Mouse (Mus musculus) neutrophil, adult 83 days (primary cell): ENCODE data around the gene Ankrd36. TPM values are rescaled to one million over a fixed set of nuclear protein-coding genes. Genes with fewer than 3 reads are reported as not detected.

Experiments used
- total RNA-seq, 2 experiments: library from RNA; stranded (reverse); gene quantifications; one replicate each; pipeline ENCODE4 v1.2.4; 2023

Gene Ankrd36
- not detected for total RNA-seq

DNA sequence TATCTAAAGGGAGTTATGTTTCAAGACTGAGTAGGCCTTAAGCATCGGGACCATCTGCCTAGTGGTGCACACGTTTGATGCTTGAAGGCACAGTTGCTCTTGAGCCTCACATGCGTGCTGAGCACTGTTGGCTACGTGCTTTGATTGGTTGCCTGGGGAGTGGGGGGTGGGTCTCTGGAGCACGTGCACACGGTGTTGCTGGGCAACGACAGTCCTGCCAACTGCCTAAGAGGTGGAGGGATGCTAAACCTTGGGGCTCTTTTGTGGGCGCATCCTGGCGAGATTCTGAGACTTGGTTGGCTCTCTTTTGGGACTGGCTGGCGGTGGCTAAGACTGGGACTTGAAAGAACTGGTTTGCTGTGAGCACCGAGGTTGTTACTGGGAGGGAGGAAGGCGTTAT, at the start of gene Ankrd36:
TSS of gene Ankrd36 (plus strand) at position 211 of the 400 bp plus-strand sequence.

DNA sequence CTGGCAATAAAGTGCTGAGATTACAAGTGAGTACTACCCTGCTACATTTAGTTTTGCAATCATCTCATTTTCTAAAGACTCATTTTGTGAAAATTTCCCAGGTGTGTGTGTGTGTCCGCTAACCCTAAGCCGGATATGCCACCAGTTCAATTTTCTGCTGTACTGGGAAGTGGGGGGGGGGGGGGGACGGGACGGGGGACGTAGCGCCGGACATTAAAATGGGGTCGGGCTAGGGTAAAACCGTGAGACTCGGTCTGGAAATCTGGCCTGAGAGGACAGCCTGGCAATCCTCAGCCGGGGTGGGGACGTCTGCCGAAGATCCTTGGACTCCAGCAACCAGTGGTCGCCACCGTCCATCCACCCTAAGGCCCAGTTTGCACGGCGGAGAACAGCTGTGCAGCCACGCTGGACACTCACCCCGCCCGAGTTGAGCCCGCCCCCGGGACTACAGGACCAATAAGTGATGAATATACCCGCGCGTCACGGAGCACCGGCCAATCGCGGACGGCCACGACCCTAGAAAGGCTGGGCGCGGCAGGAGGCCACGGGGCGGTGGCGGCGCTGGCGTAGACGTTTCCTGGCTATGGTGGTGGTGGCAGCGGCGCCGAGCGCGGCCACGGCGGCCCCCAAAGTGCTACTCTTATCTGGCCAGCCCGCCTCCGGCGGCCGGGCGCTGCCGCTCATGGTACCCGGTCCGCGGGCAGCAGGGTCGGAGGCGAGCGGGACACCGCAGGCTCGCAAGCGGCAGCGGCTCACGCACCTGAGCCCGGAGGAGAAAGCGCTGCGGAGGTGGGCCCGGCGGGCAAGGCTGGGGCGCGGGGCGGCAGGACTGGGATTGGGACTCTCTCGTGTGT, 48.8 kb upstream of the Ankrd36 start, which contains the start of gene Xbp1:
TSS of gene Xbp1 (plus strand) at position 248 of the 854 bp plus-strand sequence.

DNA sequence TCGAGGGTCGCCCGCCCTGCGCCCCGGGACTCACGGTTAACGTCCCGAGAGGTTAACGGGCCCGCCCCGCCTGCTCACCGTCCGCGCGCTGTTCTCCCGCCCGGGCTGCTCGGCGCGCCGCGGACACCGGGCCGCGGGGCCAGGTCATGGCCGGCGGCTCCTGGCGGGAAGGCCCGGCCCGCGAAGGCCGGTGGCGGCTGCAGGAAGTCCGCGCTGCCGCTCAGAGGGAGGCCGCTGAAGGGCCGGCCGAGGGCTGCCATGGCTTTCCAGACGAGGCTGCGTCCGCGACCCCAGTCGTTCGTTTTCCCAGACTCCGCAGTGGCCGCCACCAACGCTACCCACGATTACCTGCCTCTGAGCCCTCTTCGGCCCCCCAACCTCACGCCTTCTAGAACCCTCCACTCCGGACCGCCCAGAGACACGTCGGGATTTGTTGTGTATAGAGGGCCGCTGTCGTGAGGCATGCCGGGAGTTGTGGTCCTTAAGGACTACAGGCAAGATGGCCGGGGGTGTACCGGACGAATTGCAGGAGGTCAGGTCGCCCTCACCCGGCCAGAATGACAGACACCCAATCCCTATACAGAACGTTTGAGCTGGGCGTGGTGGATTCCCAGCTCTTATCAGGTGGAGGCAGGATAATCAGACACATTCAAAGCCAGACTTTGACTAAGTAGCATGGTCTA, 27.5 kb upstream of the Ankrd36 start, which contains the start of gene Ccdc117:
TSS of gene Ccdc117 (minus strand) at position 389 of the 683 bp plus-strand sequence.

DNA sequence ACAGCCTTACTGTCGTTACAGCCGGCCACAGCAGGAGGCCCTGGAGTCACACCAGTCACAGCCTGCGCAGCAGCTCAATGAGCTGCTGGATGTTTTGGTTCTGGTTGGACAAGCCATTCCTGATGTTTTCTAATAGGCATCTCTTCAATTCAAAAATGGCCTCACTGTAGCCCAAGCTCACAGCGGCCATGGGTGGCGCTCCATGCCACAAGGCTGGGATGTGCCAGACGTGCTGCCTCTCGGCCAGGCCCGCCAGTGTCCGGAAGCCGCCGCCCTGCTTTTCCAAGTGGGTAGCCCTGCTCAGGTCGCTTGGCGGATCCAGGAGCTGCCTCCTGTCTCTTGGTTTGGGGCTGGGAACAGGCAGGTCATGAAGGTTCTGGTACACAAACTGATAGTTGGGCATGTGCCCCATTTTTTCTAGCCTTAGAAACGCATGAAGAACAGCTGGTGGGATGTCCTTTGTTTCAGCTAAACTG, 146.2 kb downstream of the Ankrd36 start, which contains the start of gene Mrps24:
TSS of gene Mrps24 (minus strand) at position 51 of the 476 bp plus-strand sequence.

Other genes with a start within 250 kb of the Ankrd36 start
- gene Znrf3, start 124.8 kb upstream of the Ankrd36 start, total RNA-seq = 1 to 10 TPM; 1.1 TPM
- 100 to 1,000 TPM; 138 to 141 TPM for gene Xbp1, start 49.0 kb upstream of the Ankrd36 start, total RNA-seq
- gene Ccdc117, start 27.5 kb upstream of the Ankrd36 start, total RNA-seq = 10 to 100 TPM; 13.1 to 14.1 TPM
- gene Mrps24, start 146.0 kb downstream of the Ankrd36 start, total RNA-seq = 10 to 100 TPM; 42.1 to 43.1 TPM
- gene Urgcp, start 192.7 kb downstream of the Ankrd36 start, total RNA-seq = 10 to 100 TPM; 10.3 to 14.8 TPM
- gene Dbnl, start 218.8 kb downstream of the Ankrd36 start, total RNA-seq = 100 to 1,000 TPM; 153 to 168 TPM
- gene Pgam2, start 234.0 kb downstream of the Ankrd36 start, total RNA-seq = not detected